Mouse (Mus musculus) kidney, postnatal 0 days (tissue): ENCODE results near the gene Zfp541. TPM values are rescaled to one million over a fixed set of nuclear protein-coding genes. Genes with fewer than 3 reads are reported as not detected.

Source experiments
- ATAC-seq: fragments of 200-750 bp; cut with Nextera tagmentation; replicated peaks from 2 replicates; pipeline ENCODE4 v1.8.0; 2017; ENCODE audit warnings: low read depth, moderate number of reproducible peaks, moderate TSS enrichment, moderate library complexity; ENCODE audit not compliant: low FRiP score
- DNase-seq: peaks from one replicate; pipeline ENCODE4 v3.0.0-alpha.2; 2016; ENCODE audit warnings: low spot score
- H3K27ac ChIP-seq: fragments of 300-500 bp; sonication (generic); 2 replicates; pipeline ENCODE4 v1.5.1; 2014; ENCODE audit warnings: mild to moderate bottlenecking
- H3K27me3 ChIP-seq: fragments of 300-500 bp; sonication (generic); 2 replicates; pipeline ENCODE4 v1.6.1; 2014; ENCODE audit warnings: low read length, mixed read lengths; ENCODE audit not compliant: insufficient read depth
- H3K36me3 ChIP-seq: fragments of 300-500 bp; sonication (generic); 2 replicates; pipeline ENCODE4 v1.6.1; 2014; ENCODE audit warnings: low read length, mixed read lengths; ENCODE audit not compliant: insufficient read depth
- H3K4me1 ChIP-seq: fragments of 300-500 bp; sonication (generic); replicated peaks from 2 replicates; pipeline ENCODE4 v1.6.1; 2014; ENCODE audit warnings: antibody characterized with exemption, low read length, mixed read lengths; ENCODE audit not compliant: insufficient read depth
- H3K4me2 ChIP-seq: fragments of 300-500 bp; sonication (generic); 2 replicates; pipeline ENCODE4 v1.6.1; 2014; ENCODE audit warnings: mild to moderate bottlenecking, low read length, moderate library complexity, mixed read lengths
- H3K4me3 ChIP-seq: fragments of 300-500 bp; sonication (generic); replicated peaks from 2 replicates; pipeline ENCODE4 v1.5.1; 2014; ENCODE audit warnings: low read depth, low read length
- H3K9ac ChIP-seq: fragments of 300-500 bp; sonication (generic); 2 replicates; pipeline ENCODE4 v1.6.1; 2014; ENCODE audit warnings: low read depth, low read length
- H3K9me3 ChIP-seq: fragments of 300-500 bp; sonication (generic); replicated peaks from 2 replicates; pipeline ENCODE4 v1.6.1; 2016; ENCODE audit warnings: low read length, inconsistent platforms, mixed read lengths
- CTCF ChIP-seq: IDR thresholded peaks from 2 replicates; pipeline ENCODE4 v1.5.1; 2016; ENCODE audit warnings: antibody characterized with exemption, low read depth, mild to moderate bottlenecking, moderate library complexity
- WGBS: fragments of 180-500 bp; shearing (Covaris S2); extraction: QIAGEN DNeasy Blood & Tissue Kit; methylation state at CpG from one replicate; pipeline ENCODE4 v1.1.7; 2014; 5-methylcytosine and 5-hydroxymethylcytosine counted together
- polyA plus RNA-seq: library from polyadenylated mRNA; unstranded; fragments of >200 nt; fragmentation: Nextera tagmentation; extraction: Ambion mirVana; gene quantifications from 2 replicates; pipeline ENCODE4 v1.2.1, GENCODE M21; 2015

The Zfp541 gene
- polyA plus RNA-seq, 1 experiment from 2014 or later, result 0.05 TPM

GRCm38 (mm10) chr7:16119569-16120261 lies 58.1 kb downstream of the Zfp541 start, which contains the start of gene Kptn:
Gene Kptn (plus strand): TSS chr7:16119895.
- Histone ChIP-seq H3K9ac (peak within 1 kb of the TSS; percentile 72), H3K36me3 (peaks cover 20% of the 10 kb centered on the region), H3K27ac (peak within 1 kb of the TSS; percentile 81), H3K4me2 (peak within 1 kb of the TSS; percentile 56), H3K4me3 (peak within 1 kb of the TSS; percentile 84), H3K4me1 (0 out of 2 replicates have a peak, but pooled peaks cover 4% of the 10 kb centered on the region), H3K27me3 (no peaks in the 10 kb centered on the region), H3K9me3 (no peaks in the 10 kb centered on the region)
- TF ChIP-seq CTCF, result peak; percentile 91
- WGBS, result under 1% methylated on average over 33 of the region's 33 CpGs
- DNase-seq (peak; percentile 94), ATAC-seq (peak; percentile 91)

DNA sequence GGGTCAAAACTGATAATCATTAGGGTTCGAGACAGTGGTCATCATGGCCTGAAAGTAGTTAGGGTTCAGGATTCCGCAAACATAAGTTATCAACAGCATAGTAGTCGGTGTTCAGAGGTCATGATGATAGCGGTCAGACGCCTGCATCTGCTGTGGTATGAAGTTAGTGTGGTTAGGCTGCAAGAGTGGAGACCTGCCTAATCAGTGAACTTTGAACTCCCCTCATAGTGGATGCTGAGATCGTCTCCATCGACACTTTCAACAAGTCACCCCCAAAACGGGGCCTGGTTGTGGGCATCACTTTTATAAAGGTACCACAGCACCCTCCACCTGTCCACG lies 58.6 kb downstream of the Zfp541 start:
- Histone ChIP-seq H3K9ac (peak overlapping the region; percentile 72; the same call in 1 of the 2 replicates), H3K4me3 (peak overlapping the region; percentile 84), H3K4me1 (0 out of 2 replicates have a peak, but pooled peaks cover 4% of the 10 kb centered on the region), H3K4me2 (peak overlapping the region; percentile 56), H3K27ac (no peak overlapping the region), H3K36me3 (peaks cover 22% of the 10 kb centered on the region), H3K9me3 (no peaks in the 10 kb centered on the region), H3K27me3 (no peaks in the 10 kb centered on the region)
- 44% methylated on average over 9 of the region's 9 CpGs for WGBS
- DNase-seq (no peak), ATAC-seq (peak; percentile 37; the same call in 1 of the 2 replicates)
- TF ChIP-seq CTCF, result no peak

- Histone ChIP-seq H3K27ac (no peak overlapping the region), H3K4me2 (no peak overlapping the region), H3K4me3 (no peak overlapping the region), H3K27me3 (no peaks in the 10 kb centered on the region), H3K9ac (no peak overlapping the region), H3K4me1 (peaks cover 9% of the 10 kb centered on the region; the same call in 1 of the 2 replicates), H3K9me3 (no peaks in the 10 kb centered on the region), H3K36me3 (peaks cover 6% of the 10 kb centered on the region; the same call in 1 of the 2 replicates)
- WGBS, result 79% methylated on average over 9 of the region's 9 CpGs
- no peak for ATAC-seq
- no peak for TF ChIP-seq CTCF
- DNase-seq, result no peak
These were observed 64.2 kb downstream of the Zfp541 start for GRCm38 (mm10) chr7:16125829-16126228.

DNA sequence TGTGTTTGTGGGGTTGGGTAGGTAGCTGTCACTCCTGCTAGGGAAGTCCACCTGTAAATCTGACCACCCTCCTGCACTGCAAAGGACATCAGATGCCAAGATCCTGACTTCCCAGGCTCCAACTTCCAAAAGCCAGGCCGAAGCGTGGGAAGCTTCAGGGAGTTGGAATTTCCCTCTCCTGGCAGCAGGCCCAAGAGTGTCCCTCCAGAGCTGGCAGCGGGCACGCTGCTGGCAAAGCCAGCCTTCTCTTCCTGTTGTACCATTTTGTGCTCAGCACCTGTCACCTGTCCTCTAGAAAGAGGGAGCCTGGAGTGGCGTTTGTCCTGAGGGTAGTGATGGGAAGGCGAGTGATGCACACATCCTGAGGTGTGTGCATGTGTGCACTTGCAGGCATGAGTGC lies 66.7 kb downstream of the Zfp541 start:
- WGBS, result 82% methylated on average over 6 of the region's 6 CpGs

GRCm38 (mm10) chr7:16128899-16129298 lies 67.3 kb downstream of the Zfp541 start:
- DNase-seq (no peak), ATAC-seq (no peak)
- Histone ChIP-seq H3K9ac (no peak overlapping the region), H3K27ac (no peak overlapping the region), H3K4me1 (peaks cover 9% of the 10 kb centered on the region; the same call in 1 of the 2 replicates), H3K4me3 (no peak overlapping the region), H3K4me2 (peak overlapping the region; percentile 83), H3K36me3 (peaks cover 6% of the 10 kb centered on the region; the same call in 1 of the 2 replicates), H3K27me3 (no peaks in the 10 kb centered on the region), H3K9me3 (no peaks in the 10 kb centered on the region)
- no peak for TF ChIP-seq CTCF
- WGBS, result 66% methylated on average over 5 of the region's 5 CpGs

More for the DNA sequence above, 66.7 kb downstream of the Zfp541 start:
- H3K4me3 ChIP-seq, result no peak overlapping the region
- H3K27me3 ChIP-seq, result no peaks in the 10 kb centered on the region
- peaks cover 9% of the 10 kb centered on the region; the same call in 1 of the 2 replicates for H3K4me1 ChIP-seq
- no peak overlapping the region for H3K4me2 ChIP-seq
- peaks cover 6% of the 10 kb centered on the region; the same call in 1 of the 2 replicates for H3K36me3 ChIP-seq
- TF ChIP-seq CTCF, result no peak
- no peaks in the 10 kb centered on the region for H3K9me3 ChIP-seq
- H3K27ac ChIP-seq, result no peak overlapping the region
- no peak for ATAC-seq
- no peak overlapping the region for H3K9ac ChIP-seq
- DNase-seq, result no peak

DNA sequence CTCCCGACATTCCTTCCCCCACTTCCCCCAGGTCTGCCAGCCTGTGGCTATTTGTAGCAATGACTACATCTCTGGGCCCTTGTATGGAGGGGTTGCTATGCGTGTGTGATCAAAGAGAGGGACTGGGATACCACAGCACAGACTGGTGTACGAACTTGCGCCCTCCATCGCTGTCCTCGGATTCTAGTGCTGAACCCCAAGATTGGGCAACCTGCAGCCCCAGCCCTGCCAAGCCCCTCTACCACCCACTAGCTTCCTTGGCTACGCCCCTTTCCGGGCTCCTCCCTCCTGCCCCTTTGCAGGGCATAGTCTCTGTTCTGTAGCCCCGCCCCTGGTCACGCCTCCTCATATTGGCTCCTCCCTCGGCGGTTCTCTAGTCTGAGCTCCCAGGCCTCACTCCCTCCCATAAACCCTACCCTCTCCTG lies 67.8 kb downstream of the Zfp541 start, which contains the start of gene Slc8a2:
Slc8a2 (plus strand) TSS at position 406 of the 425 bp plus-strand sequence.
- peaks cover 6% of the 10 kb centered on the region; the same call in 1 of the 2 replicates for H3K36me3 ChIP-seq
- peak within 1 kb of the TSS; percentile 45 for H3K4me3 ChIP-seq
- H3K4me1 ChIP-seq, result peaks cover 9% of the 10 kb centered on the region; the same call in 1 of the 2 replicates
- under 1% methylated on average over 12 of the region's 12 CpGs for WGBS
- ATAC-seq (peak; percentile 89), DNase-seq (peak; percentile 90)
- peak; percentile 3; the same call in 1 of the 2 replicates for TF ChIP-seq CTCF
- no peaks in the 10 kb centered on the region for H3K27me3 ChIP-seq
- H3K9me3 ChIP-seq, result no peaks in the 10 kb centered on the region
- H3K9ac ChIP-seq, result peak within 1 kb of the TSS; percentile 57
- peak within 1 kb of the TSS; percentile 83 for H3K4me2 ChIP-seq
- no peak within 1 kb of the TSS; the same call in 1 of the 2 replicates for H3K27ac ChIP-seq
